Comparison of ENCODE assay signal across 31 mouse cellular contexts in the genomic region with DNA sequence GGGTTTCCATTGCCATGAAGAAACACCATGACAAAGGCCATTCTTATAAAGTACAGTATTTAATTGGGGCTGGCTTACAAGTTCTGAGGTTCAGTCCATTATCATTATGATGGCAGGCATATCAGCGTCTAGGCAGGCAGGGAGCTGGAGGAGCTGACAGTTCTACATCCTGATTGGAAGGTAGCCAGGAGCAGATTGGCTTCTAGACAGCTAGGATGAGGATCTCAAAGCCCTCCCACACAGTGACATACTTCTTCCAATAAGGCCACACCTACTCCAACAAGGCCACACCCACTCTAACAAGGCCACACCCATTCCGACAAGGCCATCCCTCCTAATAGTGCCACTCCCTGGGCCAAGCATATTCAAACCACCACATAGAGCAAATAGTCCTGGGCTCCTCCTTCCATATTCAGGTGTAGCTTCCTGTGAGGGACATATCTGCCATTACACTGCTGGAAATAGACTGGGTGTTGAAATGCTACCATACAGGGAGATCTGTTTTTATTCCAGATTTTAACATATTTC. TPM values are rescaled to one million over a fixed set of nuclear protein-coding genes. Genes with fewer than 3 reads are reported as not detected.
DNase-seq lines count a peak whose midpoint lies in the region; ATAC-seq lines count a peak whose summit lies in the region.
"Had no signal": no experiment of that assay in that cellular context is flagged by ENCODE, and none has a peak within 500 bp of the region (broad histone marks: within the 10 kb centered on the region; RNA-seq: fewer than 3 reads in every experiment).

No protein-coding gene starts in this region.

- H3K9me3 ChIP-seq in limb, embryonic 11.5 days (ENCODE audit: control insufficient read depth, low read length), result no peaks in the 10 kb centered on the region
- no peaks in the 10 kb centered on the region for H3K9me3 ChIP-seq in limb, embryonic 10.5 days (replicated peaks)
- H3K9me3 ChIP-seq: forebrain, embryonic 10.5 days; heart, embryonic 15.5 days; intestine, embryonic 15.5 days; liver, embryonic 15.5 days; lung, embryonic 15.5 days had no signal

- WGBS in limb, embryonic 11.5 days, result 100% methylated on average over 2 of the region's 2 CpGs
- 95% methylated on average over 2 of the region's 2 CpGs for WGBS in limb, embryonic 10.5 days

- H3K9ac ChIP-seq in limb, embryonic 11.5 days (ENCODE audit: low read length), result no peak overlapping the region
- H3K9ac ChIP-seq: heart, embryonic 15.5 days; intestine, embryonic 15.5 days; liver, embryonic 15.5 days; lung, embryonic 15.5 days had no signal

- 0 out of 2 replicates have a peak, but pooled peaks have one; percentile 17 for ATAC-seq in limb, embryonic 11.5 days (ENCODE audit: insufficient number of reproducible peaks, low FRiP score, low TSS enrichment, low read depth)
- ATAC-seq: hindbrain, embryonic 16.5 days; intestine, embryonic 15.5 days had no signal

- no peaks in the 10 kb centered on the region for H3K36me3 ChIP-seq in limb, embryonic 11.5 days (ENCODE audit: control insufficient read depth, insufficient read depth, low read length)
- no peaks in the 10 kb centered on the region for H3K36me3 ChIP-seq in limb, embryonic 10.5 days
- H3K36me3 ChIP-seq: forebrain, embryonic 10.5 days; heart, embryonic 15.5 days; intestine, embryonic 15.5 days; liver, embryonic 15.5 days; lung, embryonic 15.5 days had no signal

- H3K27me3 ChIP-seq in limb, embryonic 11.5 days (ENCODE audit: control insufficient read depth, insufficient read depth, low read length), result no peaks in the 10 kb centered on the region
- no peaks in the 10 kb centered on the region for H3K27me3 ChIP-seq in limb, embryonic 10.5 days (ENCODE audit: low read depth, poor library complexity, severe bottlenecking)
- H3K27me3 ChIP-seq: heart, embryonic 15.5 days; intestine, embryonic 15.5 days; liver, embryonic 15.5 days; lung, embryonic 15.5 days had no signal

- intact Hi-C loops in heart, postnatal 14 days (cut with DNase I), result no loop called here

- H3K4me2 ChIP-seq in limb, embryonic 11.5 days (ENCODE audit: low read depth, severe bottlenecking), result no peak overlapping the region
- H3K4me2 ChIP-seq: heart, embryonic 15.5 days; intestine, embryonic 15.5 days; liver, embryonic 15.5 days; lung, embryonic 15.5 days had no signal

- H3K4me3 ChIP-seq in limb, embryonic 11.5 days (ENCODE audit: low read depth, low read length), result no peak overlapping the region
- no peak overlapping the region for H3K4me3 ChIP-seq in limb, embryonic 10.5 days
- H3K4me3 ChIP-seq: forebrain, embryonic 10.5 days; heart, adult 2 months; heart, embryonic 15.5 days; intestine, embryonic 15.5 days; liver, embryonic 15.5 days; lung, embryonic 15.5 days had no signal

- DNase-seq in cerebellum, postnatal 10 days, result peak; percentile 68 to 76
- no peak for DNase-seq in cerebellum, postnatal 36 days
- peak; percentile 81 for DNase-seq in heart, adult 11 months
- DNase-seq in heart, postnatal 14 days, result no peak
- DNase-seq in limb, embryonic 11.5 days (ENCODE audit: low spot score), result no peak
- DNase-seq in limb, embryonic 10.5 days (ENCODE audit: low spot score), result no peak
- DNase-seq in R1 (ENCODE audit: low read depth, low spot score), result peak; percentile 23
- DNase-seq in thymus, postnatal 10 days (ENCODE audit: low spot score in 2 of 2), result no peak
- DNase-seq: cerebellum, adult 8-10 months; gastrocnemius, postnatal 25 days; heart, adult 2 months; heart, postnatal 4 days; kidney, adult 8-10 months; kidney, postnatal 10 days; liver had no signal

- H3K27ac ChIP-seq in limb, embryonic 11.5 days (replicated peaks; ENCODE audit: low read depth, low read length), result no peak overlapping the region
- H3K27ac ChIP-seq in limb, embryonic 10.5 days, result no peak overlapping the region
- H3K27ac ChIP-seq: forebrain, embryonic 10.5 days; heart, adult 2 months; heart, embryonic 15.5 days; intestine, embryonic 15.5 days; liver, embryonic 15.5 days; lung, embryonic 15.5 days; macrophage had no signal

- H3K4me1 ChIP-seq in limb, embryonic 11.5 days (ENCODE audit: control insufficient read depth, insufficient read depth, low read length), result no peaks in the 10 kb centered on the region
- H3K4me1 ChIP-seq in limb, embryonic 10.5 days, result peaks cover 14% of the 10 kb centered on the region
- H3K4me1 ChIP-seq: forebrain, embryonic 10.5 days; heart, embryonic 15.5 days; intestine, embryonic 15.5 days; liver, embryonic 15.5 days; lung, embryonic 15.5 days had no signal

RNA-seq across cellular contexts. Expression of a gene that starts 41.9 kb away (rescaled TPM):
- not detected for total RNA-seq in heart, postnatal 14 days (2021)
- polyA plus RNA-seq in limb, embryonic 11.5 days (2014; fragmentation: Nextera tagmentation; extraction: Ambion mirVana), result not detected in 2 replicates
- polyA plus RNA-seq in limb, embryonic 10.5 days (2016; fragmentation: Nextera tagmentation; extraction: Ambion mirVana), result not detected in 2 replicates
- total RNA-seq: adrenal gland, adult 18-20 months; adrenal gland, postnatal 4 days; gastrocnemius, postnatal 25 days; heart, adult 2 months; heart, postnatal 4 days; layer of hippocampus, postnatal 14 days; left cerebral cortex, postnatal 25 days; monocyte, adult 5-6 weeks; neutrophil, adult 5-6 weeks had no signal
- polyA plus RNA-seq: embryonic facial prominence, embryonic 11.5 days; forebrain, embryonic 10.5 days; heart, adult 2 months; heart, embryonic 15.5 days; hindbrain, embryonic 16.5 days; intestine, embryonic 15.5 days; liver, embryonic 15.5 days; lung, embryonic 15.5 days; macrophage; thymus, postnatal 0 days; urinary bladder, adult 2 months had no signal

Comparison
In these comparisons a context has a peak if more than half of its experiments do, and no peak if none do; other contexts are left out.
1. DNase-seq: peak in cerebellum, postnatal 10 days (2 of 2), heart, adult 11 months (single experiment) and R1 (single experiment); none in cerebellum, postnatal 36 days (0 of 2), heart, postnatal 14 days (0 of 2), limb, embryonic 11.5 days (single experiment), limb, embryonic 10.5 days (single experiment) and thymus, postnatal 10 days (0 of 2).